Mouse (Mus musculus) gastrocnemius, adult 18-20 months (tissue): Measurements from ENCODE around the gene Aldh3a1. TPM values are rescaled to one million over a fixed set of nuclear protein-coding genes. Genes with fewer than 3 reads are reported as not detected.
"Not testable (repeated sequence)": the region's sequence is repeated elsewhere in the genome, so short reads cannot be mapped to it uniquely, and the experiment has no call there.

Experiments
- DNase-seq: peaks from one replicate; pipeline ENCODE4 v3.0.0; 2021; ENCODE audit warnings: low spot score
- long read RNA-seq, 2 experiments: library from polyadenylated mRNA; stranded (forward); transcript quantifications; one replicate each; pipeline ENCODE4 v2.0.0; 2021
- total RNA-seq, 2 experiments: library from RNA; stranded (reverse); gene quantifications; 2 replicates each; pipeline ENCODE4 v1.2.3; 2021

Gene Aldh3a1
- under 1 TPM; 0.33 to 0.48 TPM for total RNA-seq
- long read RNA-seq, experiment 1, partial matches to known transcripts: 0 of 1 reads
- long read RNA-seq, experiment 1, other reads (novel, unspliced or antisense): 0 of 1 reads
- long read RNA-seq, experiment 2, partial matches to known transcripts: 0 of 1 reads
- long read RNA-seq, experiment 2, other reads (novel, unspliced or antisense): 0 of 1 reads

DNA sequence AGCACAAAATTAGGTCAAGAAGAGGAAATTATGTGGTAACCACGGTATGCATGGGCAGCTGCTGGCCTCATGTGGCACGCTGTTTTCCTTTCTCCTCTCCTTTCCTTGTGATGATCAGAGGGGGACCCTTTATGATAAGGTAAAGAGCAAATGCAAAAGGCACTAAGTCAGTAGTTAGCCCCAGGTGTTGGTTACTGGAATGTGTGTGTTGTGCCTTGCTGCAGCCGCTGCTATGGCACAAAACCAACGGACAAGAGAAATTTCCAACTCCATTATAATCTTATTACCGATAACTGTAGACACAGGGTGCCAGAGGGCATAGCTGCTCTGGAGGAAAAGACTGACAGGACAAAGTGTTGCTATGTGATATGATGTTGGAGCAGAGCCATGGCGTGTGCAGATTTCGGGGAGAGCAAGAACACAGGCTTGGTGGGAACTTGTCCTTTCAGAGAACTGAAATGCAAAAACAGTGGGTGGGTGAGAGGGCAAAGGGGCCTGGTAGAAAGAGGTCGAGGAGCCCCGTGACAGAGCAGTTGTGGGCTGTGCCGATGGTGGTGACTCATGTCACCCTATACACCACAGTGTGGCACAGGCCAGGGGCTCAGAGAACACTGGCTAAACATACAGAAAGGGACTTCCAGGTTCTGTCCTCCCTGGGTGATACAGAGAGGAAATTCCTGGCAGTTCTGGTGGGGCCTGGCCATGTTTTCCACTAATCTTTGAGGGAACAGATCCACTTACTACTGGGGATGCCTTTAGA is at the start of gene Aldh3a1:
TSS of gene Aldh3a1 (plus strand) at position 51 of the 760 bp plus-strand sequence.
- DNase-seq: no peak

GRCm38 (mm10) chr11:61158141-61158540 is 49.2 kb upstream of the Aldh3a1 start:
- DNase-seq: no peak

GRCm38 (mm10) chr11:61159796-61160732 is 47.3 kb upstream of the Aldh3a1 start:
- DNase-seq: no peak

DNA sequence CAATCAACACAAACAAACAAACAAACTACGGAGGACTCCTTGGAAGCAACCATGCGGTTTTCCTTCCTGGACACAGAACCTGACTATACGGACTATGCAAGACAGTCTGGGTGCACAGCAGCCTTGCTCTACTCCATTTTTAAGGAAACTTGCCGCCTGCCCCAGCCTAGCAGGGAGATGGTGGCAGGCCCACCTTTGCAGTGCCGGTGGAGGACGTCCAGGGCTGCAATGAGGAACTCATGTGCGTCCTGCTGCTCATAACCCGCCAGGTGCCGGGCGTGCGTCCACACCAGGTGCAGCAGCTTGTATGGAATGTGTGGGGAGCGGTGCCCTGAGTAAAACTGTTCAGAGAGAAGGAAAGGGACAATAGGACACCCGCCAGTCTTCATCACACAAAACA is 46.2 kb upstream of the Aldh3a1 start:
- DNase-seq: no peak

- DNase-seq: no peak
Measured at GRCm38 (mm10) chr11:61162776-61163175, 44.6 kb upstream of the Aldh3a1 start.

GRCm38 (mm10) chr11:61163341-61163740 is 44.0 kb upstream of the Aldh3a1 start:
- no peak for DNase-seq

GRCm38 (mm10) chr11:61164366-61164765 is 43.0 kb upstream of the Aldh3a1 start:
- DNase-seq: no peak

DNA sequence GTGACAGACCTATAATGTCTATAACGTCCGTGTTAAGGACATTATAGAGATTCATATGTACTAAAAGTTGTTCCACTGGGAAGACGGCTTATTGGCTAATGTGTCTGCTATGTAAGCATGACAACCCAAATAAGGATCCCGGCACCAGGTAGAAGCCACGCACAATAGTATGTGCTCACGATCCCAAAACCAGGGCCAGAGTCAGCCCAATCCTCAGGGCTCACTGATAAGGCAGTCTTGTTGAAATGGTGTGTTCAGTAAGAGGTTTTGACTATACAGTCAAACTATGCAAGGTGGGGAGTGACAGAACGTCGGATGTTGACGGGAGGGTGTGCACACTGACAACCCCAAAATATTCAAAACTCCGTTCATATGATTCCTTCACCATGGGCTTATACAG is 42.5 kb upstream of the Aldh3a1 start:
- no peak for DNase-seq

DNA sequence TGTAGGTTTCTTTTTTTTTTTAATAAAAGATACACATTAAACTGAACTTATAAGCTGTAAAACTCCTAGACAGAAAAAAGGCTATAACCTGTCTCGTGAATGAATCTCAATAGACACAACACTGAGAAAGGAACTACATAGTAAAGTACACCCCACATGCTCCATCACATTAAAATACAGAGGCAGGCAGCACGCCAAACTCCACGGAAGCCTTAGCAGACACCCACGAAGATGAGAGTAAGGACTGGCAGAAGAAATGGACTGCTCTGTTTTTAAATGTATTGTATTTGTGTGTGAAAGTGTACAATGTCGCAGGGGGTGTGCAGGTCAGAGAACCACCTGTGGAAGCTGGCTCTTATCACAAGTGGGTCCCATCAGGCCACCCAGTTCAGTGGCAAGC is 37.2 kb upstream of the Aldh3a1 start:
- no peak for DNase-seq

DNA sequence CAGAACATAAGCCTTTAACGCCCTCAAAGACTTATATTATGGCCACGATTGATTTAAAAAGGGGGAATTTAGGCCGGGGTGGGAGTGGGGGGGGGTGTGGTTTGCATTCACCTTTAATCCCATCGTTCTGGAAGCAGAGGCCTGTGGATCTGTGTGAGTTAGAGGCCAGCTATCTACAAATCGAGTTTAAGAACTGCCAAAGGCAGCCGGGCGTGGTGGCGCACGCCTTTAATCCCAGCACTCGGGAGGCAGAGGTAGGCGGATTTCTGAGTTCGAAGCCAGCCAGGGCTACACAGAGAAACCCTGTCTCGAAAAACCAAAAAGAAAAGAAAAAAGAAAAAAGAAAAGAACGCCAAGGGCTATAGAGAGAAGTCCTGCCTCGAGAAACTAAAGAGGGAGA is 33.9 kb upstream of the Aldh3a1 start:
- DNase-seq: not testable (repeated sequence)

- DNase-seq: peak; percentile 33
Measured at GRCm38 (mm10) chr11:61174291-61174820, 33.0 kb upstream of the Aldh3a1 start.

DNA sequence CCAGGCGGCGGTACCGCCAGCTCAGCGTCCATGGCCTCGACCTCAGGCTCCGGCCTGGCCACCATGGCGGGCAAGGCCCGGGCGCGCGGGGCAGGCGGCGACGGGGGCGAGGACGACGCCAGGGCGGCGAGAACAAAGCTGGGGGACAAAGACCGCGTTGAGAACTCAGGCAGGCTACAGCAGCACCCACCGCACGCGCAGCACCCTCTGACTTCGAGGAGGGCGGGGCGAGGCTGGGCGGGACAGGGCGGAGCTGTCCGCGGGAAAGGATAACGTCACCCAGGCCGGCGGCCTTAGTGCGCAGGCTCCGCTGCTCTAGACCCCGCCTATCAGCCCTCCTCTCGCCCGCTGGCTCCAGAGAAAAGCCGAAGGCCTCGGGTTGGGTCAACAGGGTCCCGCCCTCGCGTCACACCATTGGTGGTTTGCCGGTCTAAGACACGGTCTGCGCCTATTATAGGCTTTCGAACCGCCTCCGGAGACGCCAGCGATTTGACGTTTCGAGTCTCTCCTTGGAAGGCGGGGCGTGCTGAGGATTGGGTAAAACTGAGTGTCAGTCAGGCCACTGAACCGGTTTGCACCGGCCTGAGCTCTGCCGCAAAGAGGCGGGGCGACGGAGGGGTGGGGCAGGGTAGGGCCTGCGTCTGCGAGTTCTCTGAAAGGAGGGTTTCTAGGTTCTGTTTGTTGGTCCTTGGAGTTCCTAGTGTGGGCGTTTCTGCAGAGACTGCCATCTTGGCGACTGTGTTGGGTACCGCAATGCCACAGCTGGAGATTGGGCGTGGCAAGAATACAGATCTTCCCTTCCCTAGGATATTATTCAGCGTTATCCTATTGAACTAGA is 32.3 kb upstream of the Aldh3a1 start, which contains the start of gene Usp22:
TSS of gene Usp22 (minus strand) at position 235 of the 838 bp plus-strand sequence.
- peak; percentile 100 for DNase-seq

- DNase-seq: no peak
Measured at GRCm38 (mm10) chr11:61175778-61176177, 31.6 kb upstream of the Aldh3a1 start.

GRCm38 (mm10) chr11:61176321-61176720 is 31.0 kb upstream of the Aldh3a1 start:
- no peak for DNase-seq

DNA sequence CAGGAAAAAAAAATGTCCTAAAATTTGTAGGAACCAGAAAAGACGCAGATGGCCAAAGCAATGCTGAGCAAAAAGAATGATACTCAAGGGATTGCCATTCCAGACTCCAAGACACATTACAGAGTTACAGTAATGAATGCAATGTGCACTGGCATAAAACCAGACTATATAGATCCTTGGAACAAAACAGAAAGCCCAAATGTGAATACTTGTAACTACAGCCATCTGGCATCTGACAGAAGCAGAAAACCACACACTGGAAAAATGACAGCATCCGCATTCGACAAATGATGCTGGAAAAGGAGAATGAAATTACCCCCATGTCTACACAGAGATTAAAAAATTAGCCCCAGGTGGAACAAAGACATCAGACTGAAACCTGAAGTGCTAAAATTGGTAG is 27.0 kb upstream of the Aldh3a1 start:
- no peak for DNase-seq

DNA sequence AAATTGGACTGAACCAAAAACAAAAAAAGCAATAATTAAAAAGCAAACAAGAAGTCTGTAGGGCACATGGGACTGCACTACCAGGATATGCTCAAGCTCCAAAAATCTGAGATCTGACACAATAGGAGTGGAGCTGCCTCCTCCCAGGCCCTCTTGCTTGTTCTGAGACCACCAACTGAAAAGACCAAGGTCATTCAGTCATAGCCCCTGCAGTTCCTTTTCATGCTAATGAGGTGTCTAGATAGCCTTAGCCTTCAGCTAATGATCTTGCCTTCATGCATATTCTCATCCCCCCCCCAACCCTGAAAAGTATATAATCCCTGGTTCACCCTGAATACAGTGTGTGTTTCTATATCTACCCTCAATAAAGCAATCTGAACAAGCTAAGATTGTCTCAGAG is 25.7 kb upstream of the Aldh3a1 start:
- no peak for DNase-seq

DNA sequence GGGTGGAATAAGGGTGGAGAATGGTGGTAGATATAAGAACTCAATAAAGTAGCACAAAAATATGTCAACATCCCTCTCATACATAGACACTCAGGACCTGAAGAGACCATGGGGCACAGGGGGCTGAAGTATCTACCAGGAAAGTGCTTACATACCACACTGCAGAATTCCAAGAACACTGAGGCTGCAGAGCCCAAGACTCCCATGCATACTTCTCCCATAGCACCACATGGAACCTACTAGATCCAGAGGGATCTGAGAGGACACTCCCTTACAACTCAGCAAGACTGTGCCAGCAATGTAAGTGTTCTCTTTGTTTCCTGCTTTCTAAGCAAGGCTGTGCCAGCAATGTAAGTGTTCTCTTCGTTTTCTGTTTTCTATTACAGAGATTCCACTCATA is 23.5 kb upstream of the Aldh3a1 start:
- no peak for DNase-seq

DNA sequence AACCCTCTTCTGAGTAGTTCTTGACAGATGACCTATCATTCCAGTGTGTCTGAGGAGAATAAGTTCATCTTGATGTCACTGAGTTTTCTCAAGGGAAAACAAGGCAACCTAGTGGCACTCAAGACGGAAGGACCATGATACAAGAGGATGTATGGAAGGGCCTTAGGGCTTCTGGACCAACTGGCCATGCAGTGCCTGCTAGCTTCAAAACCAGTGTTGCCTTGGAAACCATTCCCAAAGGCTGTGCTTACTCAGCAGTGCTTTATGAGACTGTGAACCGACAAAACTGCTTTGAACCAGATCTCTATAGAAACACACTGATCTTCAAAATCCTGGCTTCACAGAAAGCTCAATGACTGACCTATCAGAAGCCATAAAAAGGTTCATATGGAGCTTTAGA is 16.6 kb upstream of the Aldh3a1 start:
- DNase-seq: no peak

- not testable (repeated sequence) for DNase-seq
Measured at GRCm38 (mm10) chr11:61192123-61192522, 15.2 kb upstream of the Aldh3a1 start.

- DNase-seq: no peak
Measured at GRCm38 (mm10) chr11:61192779-61193178, 14.6 kb upstream of the Aldh3a1 start.

DNA sequence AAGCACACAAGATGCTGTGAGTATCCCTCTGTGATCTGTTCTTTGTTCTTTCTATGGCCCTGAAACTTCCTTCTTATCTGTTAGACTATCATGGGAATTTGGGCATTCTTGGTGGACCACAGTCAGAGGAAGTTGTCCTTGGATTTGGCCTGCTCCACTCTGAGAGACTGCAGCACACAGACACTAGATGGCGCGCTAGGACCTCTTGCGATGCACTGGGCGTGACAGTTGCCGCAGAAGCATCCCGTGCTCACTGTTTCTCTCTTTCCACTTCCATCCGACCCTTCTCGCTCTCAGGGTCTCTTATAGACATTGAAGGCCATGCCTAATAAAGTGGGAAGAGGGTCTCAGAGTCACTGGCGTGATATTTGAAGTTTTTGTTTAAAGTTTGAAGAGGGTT is 13.9 kb upstream of the Aldh3a1 start:
- DNase-seq: peak; percentile 81
